Mouse (Mus musculus) intestine, embryonic 14.5 days (tissue): ENCODE data around the gene Olfr1277. TPM values are rescaled to one million over a fixed set of nuclear protein-coding genes. Genes with fewer than 3 reads are reported as not detected.

Experiments
- polyA plus RNA-seq: library from polyadenylated mRNA; unstranded; fragments of >200 nt; fragmentation: Nextera tagmentation; extraction: Ambion mirVana; gene quantifications from 2 replicates; pipeline ENCODE4 v1.2.1, GENCODE M21; 2014

Olfr1277 gene
- polyA plus RNA-seq, 1 experiment from 2014 or later = not detected

Other genes starting within 250 kb of the Olfr1277 start
- gene Gm13941, start 168.1 kb downstream of the Olfr1277 start, polyA plus RNA-seq = not detected in 2 replicates
- gene Gm15130, start 121.2 kb downstream of the Olfr1277 start, polyA plus RNA-seq = not detected in 2 replicates
- not detected in 2 replicates for gene 4930430A15Rik, start 44.5 kb downstream of the Olfr1277 start, polyA plus RNA-seq
- not detected in 2 replicates for gene Olfr1275, start 38.8 kb downstream of the Olfr1277 start, polyA plus RNA-seq
- not detected in 2 replicates for gene Olfr1276, start 19.6 kb downstream of the Olfr1277 start, polyA plus RNA-seq
- not detected in 2 replicates for gene Olfr1278, start 16.0 kb upstream of the Olfr1277 start, polyA plus RNA-seq
- not detected in 2 replicates for gene Olfr1279, start 26.5 kb upstream of the Olfr1277 start, polyA plus RNA-seq
- not detected in 2 replicates for gene Olfr1280, start 39.9 kb upstream of the Olfr1277 start, polyA plus RNA-seq
- not detected in 2 replicates for gene Olfr1281, start 52.4 kb upstream of the Olfr1277 start, polyA plus RNA-seq
- gene Olfr1282, start 62.0 kb upstream of the Olfr1277 start, polyA plus RNA-seq = not detected in 2 replicates
- gene Olfr1283, start 92.7 kb upstream of the Olfr1277 start, polyA plus RNA-seq = not detected in 2 replicates
- not detected in 2 replicates for gene Olfr1284, start 101.4 kb upstream of the Olfr1277 start, polyA plus RNA-seq
- not detected in 2 replicates for gene Olfr1286, start 149.0 kb upstream of the Olfr1277 start, polyA plus RNA-seq
- not detected in 2 replicates for gene Olfr1287, start 175.0 kb upstream of the Olfr1277 start, polyA plus RNA-seq
- gene Olfr1288, start 200.0 kb upstream of the Olfr1277 start, polyA plus RNA-seq = not detected in 2 replicates
- gene Olfr1289, start 206.7 kb upstream of the Olfr1277 start, polyA plus RNA-seq = not detected in 2 replicates
- gene Olfr1290, start 219.7 kb upstream of the Olfr1277 start, polyA plus RNA-seq = not detected in 2 replicates
- not detected in 2 replicates for gene Olfr1291-ps1, start 223.1 kb upstream of the Olfr1277 start, polyA plus RNA-seq